Mouse (Mus musculus) forebrain, embryonic 16.5 days (tissue): Measurements from ENCODE around the gene Gse1. TPM values are rescaled to one million over a fixed set of nuclear protein-coding genes. Genes with fewer than 3 reads are reported as not detected.

ENCODE experiments used
- ATAC-seq: fragments of 200-750 bp; cut with Nextera tagmentation; 2 replicates; pipeline ENCODE4 v1.8.0; 2017; ENCODE audit warnings: mild to moderate bottlenecking, moderate library complexity
- H3K27ac ChIP-seq: fragments of 300-500 bp; sonication (generic); 2 replicates; pipeline ENCODE4 v1.5.1; 2014; ENCODE audit warnings: low read length, control low read depth
- H3K27me3 ChIP-seq: fragments of 300-500 bp; sonication (generic); replicated peaks from 2 replicates; pipeline ENCODE4 v1.6.1; 2014; ENCODE audit warnings: low read length; ENCODE audit not compliant: control insufficient read depth, insufficient read depth
- H3K36me3 ChIP-seq: fragments of 300-500 bp; sonication (generic); 2 replicates; pipeline ENCODE4 v1.6.1; 2014; ENCODE audit not compliant: control insufficient read depth, insufficient read depth
- H3K4me1 ChIP-seq: fragments of 300-500 bp; sonication (generic); replicated peaks from 2 replicates; pipeline ENCODE4 v1.6.1; 2014; ENCODE audit warnings: low read length; ENCODE audit not compliant: control insufficient read depth, insufficient read depth
- H3K4me2 ChIP-seq: fragments of 300-500 bp; sonication (generic); 2 replicates; pipeline ENCODE4 v1.6.1; 2014; ENCODE audit warnings: mild to moderate bottlenecking, low read length, control low read depth
- H3K4me3 ChIP-seq: fragments of 300-500 bp; sonication (generic); replicated peaks from 2 replicates; pipeline ENCODE4 v1.5.1; 2014; ENCODE audit warnings: mild to moderate bottlenecking, low read length, control low read depth
- H3K9ac ChIP-seq: fragments of 300-500 bp; sonication (generic); replicated peaks from 2 replicates; pipeline ENCODE4 v1.6.1; 2014; ENCODE audit warnings: low read depth, low read length, control low read depth
- H3K9me3 ChIP-seq: fragments of 300-500 bp; sonication (generic); 2 replicates; pipeline ENCODE4 v1.6.1; 2016; ENCODE audit warnings: low read length; ENCODE audit not compliant: control insufficient read depth
- WGBS: fragments of 180-500 bp; shearing (Covaris S2); extraction: QIAGEN DNeasy Blood & Tissue Kit; methylation state at CpG from one replicate; pipeline ENCODE4 v1.1.7; 2014; 5-methylcytosine and 5-hydroxymethylcytosine counted together
- polyA plus RNA-seq: library from polyadenylated mRNA; unstranded; fragments of >200 nt; fragmentation: Nextera tagmentation; extraction: Ambion mirVana; gene quantifications from 2 replicates; pipeline ENCODE4 v1.2.1, GENCODE M21; 2015

Gene Gse1
- polyA plus RNA-seq, 1 experiment from 2014 or later = 34.9 TPM

- H3K36me3 ChIP-seq = no peaks in the 10 kb centered on the region
- no peaks in the 10 kb centered on the region for H3K9me3 ChIP-seq
- H3K27me3 ChIP-seq = no peaks in the 10 kb centered on the region
- no peak overlapping the region for H3K4me2 ChIP-seq
- peak overlapping the region; percentile 65 for H3K27ac ChIP-seq
- WGBS = 26% methylated on average over 22 of the region's 22 CpGs
- ATAC-seq = peak; percentile 30; the same call in 1 of the 2 replicates
- H3K4me1 ChIP-seq = peaks cover 68% of the 10 kb centered on the region
- H3K4me3 ChIP-seq = no peak overlapping the region
- peak overlapping the region; percentile 42; the same call in 1 of the 2 replicates for H3K9ac ChIP-seq
Measured at GRCm38 (mm10) chr8:120298601-120299532, 70.6 kb downstream of the Gse1 start.

GRCm38 (mm10) chr8:120300601-120301141 is 72.4 kb downstream of the Gse1 start:
- whole genome bisulfite sequencing = 4% methylated on average over 13 of the region's 13 CpGs
- no peaks in the 10 kb centered on the region for H3K27me3 ChIP-seq
- peak overlapping the region; percentile 39; the same call in 1 of the 2 replicates for H3K9ac ChIP-seq
- H3K9me3 ChIP-seq = no peaks in the 10 kb centered on the region
- H3K4me1 ChIP-seq = peaks cover 62% of the 10 kb centered on the region
- H3K27ac ChIP-seq = peak overlapping the region; percentile 29
- no peak overlapping the region for H3K4me3 ChIP-seq
- H3K4me2 ChIP-seq = peak overlapping the region; percentile 3; the same call in 1 of the 2 replicates
- peak; percentile 64 for ATAC-seq
- H3K36me3 ChIP-seq = no peaks in the 10 kb centered on the region

GRCm38 (mm10) chr8:120302941-120303675 is 74.9 kb downstream of the Gse1 start:
- peaks cover 59% of the 10 kb centered on the region for H3K4me1 ChIP-seq
- no peaks in the 10 kb centered on the region for H3K9me3 ChIP-seq
- WGBS = 46% methylated on average over 11 of the region's 11 CpGs
- no peaks in the 10 kb centered on the region for H3K36me3 ChIP-seq
- H3K27me3 ChIP-seq = no peaks in the 10 kb centered on the region
- no peak overlapping the region for H3K4me3 ChIP-seq
- no peak for ATAC-seq
- H3K9ac ChIP-seq = no peak overlapping the region
- H3K4me2 ChIP-seq = no peak overlapping the region
- H3K27ac ChIP-seq = peak overlapping the region; percentile 75

- Histone ChIP-seq H3K27ac (peak overlapping the region; percentile 75), H3K4me1 (peaks cover 59% of the 10 kb centered on the region), H3K36me3 (no peaks in the 10 kb centered on the region), H3K4me2 (no peak overlapping the region), H3K9me3 (no peaks in the 10 kb centered on the region), H3K4me3 (no peak overlapping the region), H3K9ac (peak overlapping the region; percentile 36), H3K27me3 (no peaks in the 10 kb centered on the region)
- peak; percentile 63 for ATAC-seq
- WGBS = 4% methylated on average over 9 of the region's 9 CpGs
Measured at GRCm38 (mm10) chr8:120304097-120304496, 75.8 kb downstream of the Gse1 start.

- no peak overlapping the region for H3K9ac ChIP-seq
- no peaks in the 10 kb centered on the region for H3K9me3 ChIP-seq
- no peak overlapping the region for H3K27ac ChIP-seq
- peaks cover 59% of the 10 kb centered on the region for H3K4me1 ChIP-seq
- no peak for ATAC-seq
- no peaks in the 10 kb centered on the region for H3K27me3 ChIP-seq
- WGBS = 62% methylated on average over 10 of the region's 10 CpGs
- no peak overlapping the region for H3K4me3 ChIP-seq
- no peaks in the 10 kb centered on the region for H3K36me3 ChIP-seq
- H3K4me2 ChIP-seq = no peak overlapping the region
Measured at GRCm38 (mm10) chr8:120305800-120306385, 77.6 kb downstream of the Gse1 start.

- no peaks in the 10 kb centered on the region for H3K27me3 ChIP-seq
- peak overlapping the region; percentile 70 for H3K27ac ChIP-seq
- H3K9me3 ChIP-seq = no peaks in the 10 kb centered on the region
- peak; percentile 32 for ATAC-seq
- no peak overlapping the region for H3K4me2 ChIP-seq
- WGBS = 5% methylated on average over 16 of the region's 16 CpGs
- peaks cover 54% of the 10 kb centered on the region for H3K4me1 ChIP-seq
- H3K9ac ChIP-seq = peak overlapping the region; percentile 30
- H3K36me3 ChIP-seq = no peaks in the 10 kb centered on the region
- H3K4me3 ChIP-seq = no peak overlapping the region
Measured at GRCm38 (mm10) chr8:120307103-120307502, 78.8 kb downstream of the Gse1 start.

GRCm38 (mm10) chr8:120307528-120307927 is 79.3 kb downstream of the Gse1 start:
- no peak overlapping the region; the same call in 1 of the 2 replicates for H3K9ac ChIP-seq
- WGBS = 34% methylated on average over 11 of the region's 11 CpGs
- no peak for ATAC-seq

GRCm38 (mm10) chr8:120308131-120308530 is 79.9 kb downstream of the Gse1 start:
- Histone ChIP-seq H3K27ac (peak overlapping the region; percentile 72), H3K9ac (peak overlapping the region; percentile 27), H3K9me3 (no peaks in the 10 kb centered on the region), H3K4me2 (no peak overlapping the region), H3K4me3 (no peak overlapping the region), H3K36me3 (no peaks in the 10 kb centered on the region), H3K27me3 (no peaks in the 10 kb centered on the region), H3K4me1 (peaks cover 51% of the 10 kb centered on the region)
- ATAC-seq = no peak
- WGBS = 44% methylated on average over 8 of the region's 8 CpGs

More at GRCm38 (mm10) chr8:120307528-120307927, 79.3 kb downstream of the Gse1 start:
- Histone ChIP-seq H3K9me3 (no peaks in the 10 kb centered on the region), H3K27ac (peak overlapping the region; percentile 70), H3K27me3 (no peaks in the 10 kb centered on the region), H3K4me3 (no peak overlapping the region), H3K36me3 (no peaks in the 10 kb centered on the region), H3K4me1 (peaks cover 54% of the 10 kb centered on the region), H3K4me2 (no peak overlapping the region)
